Mouse (Mus musculus): ENCODE data around the gene Camta1.

GRCm38 (mm10) chr4:150898716-150899365 is 962.8 kb downstream of the Camta1 start:
- TF ChIP-seq CTCF (IDR thresholded peaks at IDR 0.05; ENCODE audit: borderline replicate concordance, control insufficient read depth, extremely low read depth, insufficient read depth, low read length, poor library complexity) (peak; percentile 86; the same call in 1 of the 2 replicates), POLR2A (IDR thresholded peaks at IDR 0.05; ENCODE audit: control insufficient read depth, extremely low read depth, insufficient read depth, low read length, poor library complexity) (no peak)
